Mouse (Mus musculus) spleen, adult 2 months (tissue): ENCODE data around the gene Trex1.

Experiments
- CTCF ChIP-seq: fragments of 200-500 bp; IDR thresholded peaks from 2 replicates; pipeline ENCODE4 v1.5.1; 2011; ENCODE audit warnings: mild to moderate bottlenecking, inconsistent platforms; ENCODE audit not compliant: insufficient read depth, insufficient read length, insufficient replicate concordance; ENCODE audit errors: extremely low read depth
- POLR2A ChIP-seq: fragments of 200-500 bp; IDR thresholded peaks from 2 replicates; pipeline ENCODE4 v1.6.1; 2011; ENCODE audit warnings: low read depth, low read length, inconsistent platforms

DNA sequence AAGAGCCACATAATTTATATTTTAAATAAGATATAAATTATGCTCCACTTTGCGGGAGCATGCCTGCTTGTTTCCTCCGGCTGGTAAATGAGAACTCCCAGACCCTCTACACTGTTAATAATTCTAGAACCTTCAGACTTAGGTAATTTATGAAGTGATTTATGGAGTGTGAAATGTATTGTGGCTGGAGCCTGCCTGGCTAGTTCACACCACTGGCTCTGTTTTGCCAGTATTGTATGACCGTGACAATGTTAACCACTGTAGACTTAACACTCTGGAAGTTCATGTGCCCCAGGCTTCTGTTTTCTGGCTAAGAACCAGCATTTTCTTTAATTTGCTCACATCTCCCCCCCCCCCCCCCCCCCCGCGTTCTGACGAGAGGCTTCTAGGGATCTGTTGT is 47.8 kb upstream of the Trex1 start:
- TF ChIP-seq CTCF (no peak), POLR2A (no peak)
